Mouse (Mus musculus) retina, postnatal 7 days (tissue): ENCODE results near the gene Med6.

Experiments
- DNase-seq: peaks from one replicate; pipeline ENCODE4 v3.0.0-alpha.2; 2012; ENCODE audit warnings: low read depth, low spot score

The Med6 gene

GRCm38 (mm10) chr12:81594902-81595671 lies at the start of gene Med6:
Med6 (minus strand) TSS chr12:81595008.
- peak; percentile 96 for DNase-seq

GRCm38 (mm10) chr12:81642361-81643082 lies 47.7 kb upstream of the Med6 start:
- DNase-seq, result no peak

- no peak for DNase-seq
These were observed 45.8 kb upstream of the Med6 start for GRCm38 (mm10) chr12:81640656-81641055.

- no peak for DNase-seq
These were observed 38.4 kb upstream of the Med6 start for GRCm38 (mm10) chr12:81633246-81633645.

GRCm38 (mm10) chr12:81631661-81632401 lies 37.0 kb upstream of the Med6 start:
- DNase-seq, result no peak

GRCm38 (mm10) chr12:81630915-81631660 lies 36.3 kb upstream of the Med6 start, which contains the start of gene Ttc9:
Ttc9 (plus strand) TSS chr12:81631249.
- DNase-seq, result peak; percentile 42

GRCm38 (mm10) chr12:81630520-81630914 lies 35.7 kb upstream of the Med6 start:
- no peak for DNase-seq

- no peak for DNase-seq
These were observed 33.3 kb upstream of the Med6 start for GRCm38 (mm10) chr12:81628091-81628490.

- DNase-seq, result no peak
These were observed 32.6 kb upstream of the Med6 start for GRCm38 (mm10) chr12:81627426-81627825.

- DNase-seq, result no peak
These were observed 31.5 kb upstream of the Med6 start for GRCm38 (mm10) chr12:81626226-81626861.

- DNase-seq, result no peak
These were observed 28.6 kb upstream of the Med6 start for GRCm38 (mm10) chr12:81623377-81623776.

GRCm38 (mm10) chr12:81619302-81619701 lies 24.5 kb upstream of the Med6 start:
- peak; percentile 74 for DNase-seq

- no peak for DNase-seq
These were observed 22.2 kb upstream of the Med6 start for GRCm38 (mm10) chr12:81616980-81617379.

GRCm38 (mm10) chr12:81615807-81616206 lies 21.0 kb upstream of the Med6 start:
- no peak for DNase-seq

GRCm38 (mm10) chr12:81609445-81609844 lies 14.6 kb upstream of the Med6 start:
- DNase-seq, result no peak

- DNase-seq, result no peak
These were observed 10.4 kb upstream of the Med6 start for GRCm38 (mm10) chr12:81604995-81605784.

GRCm38 (mm10) chr12:81596547-81597262 lies 1.9 kb upstream of the Med6 start:
- no peak for DNase-seq

- DNase-seq, result no peak
These were observed 26.4 kb downstream of the Med6 start, which contains the start of gene Adam21 for GRCm38 (mm10) chr12:81568374-81568773. Adam21 (minus strand) TSS chr12:81568474.

- DNase-seq, result no peak
These were observed 26.9 kb downstream of the Med6 start for GRCm38 (mm10) chr12:81567931-81568330.
